Mouse (Mus musculus): ENCODE measurements around the gene Ccr1. TPM values are rescaled to one million over a fixed set of nuclear protein-coding genes. Genes with fewer than 3 reads are reported as not detected.
A peak's percentile ranks its signal among the peaks of the same experiment; 100 is the strongest.

Ccr1 gene
- total and polyA plus RNA-seq, 3 experiments, result 0.07 TPM; not detected in 2

DNA sequence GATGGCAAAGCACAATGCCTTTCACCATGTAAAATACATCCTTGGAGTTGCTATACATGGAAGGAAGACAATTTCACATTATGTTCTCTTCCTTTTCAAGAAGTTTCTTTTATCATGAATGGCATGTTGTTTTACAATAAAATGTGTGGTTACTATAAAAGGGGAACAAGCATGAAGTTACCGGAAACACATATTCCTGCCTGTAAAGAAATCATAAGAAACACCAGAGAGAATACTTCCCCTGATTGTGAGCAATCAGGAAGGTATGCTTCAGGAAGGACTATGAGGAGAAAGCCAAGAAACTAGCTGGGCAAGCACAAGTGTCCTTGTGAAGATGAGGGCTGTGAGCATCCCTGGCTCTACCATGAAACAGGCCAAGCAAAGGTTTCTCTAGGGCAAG lies 17.3 kb downstream of the Ccr1 start (continued):
- TF ChIP-seq SIN3A (IDR thresholded peaks at IDR 0.05; ENCODE audit: low read length) (no peak), UBTF (IDR thresholded peaks at IDR 0.05; ENCODE audit: borderline replicate concordance, insufficient read depth, low read depth, low read length) (no peak), ZNF384 (IDR thresholded peaks at IDR 0.05; ENCODE audit: low read depth, low read length) (no peak), ETS1 (IDR thresholded peaks at IDR 0.05; ENCODE audit: low read depth, low read length) (no peak; the same call in 1 of the 2 replicates), CHD2 (IDR thresholded peaks at IDR 0.05; ENCODE audit: low read length) (no peak), TAL1 (IDR thresholded peaks at IDR 0.05; ENCODE audit: low read length) (peak; percentile 53; the same call in 1 of the 2 replicates), GATA1 (IDR thresholded peaks at IDR 0.05; ENCODE audit: low read depth, low read length) (peak; percentile 61; the same call in 1 of the 2 replicates)

DNA sequence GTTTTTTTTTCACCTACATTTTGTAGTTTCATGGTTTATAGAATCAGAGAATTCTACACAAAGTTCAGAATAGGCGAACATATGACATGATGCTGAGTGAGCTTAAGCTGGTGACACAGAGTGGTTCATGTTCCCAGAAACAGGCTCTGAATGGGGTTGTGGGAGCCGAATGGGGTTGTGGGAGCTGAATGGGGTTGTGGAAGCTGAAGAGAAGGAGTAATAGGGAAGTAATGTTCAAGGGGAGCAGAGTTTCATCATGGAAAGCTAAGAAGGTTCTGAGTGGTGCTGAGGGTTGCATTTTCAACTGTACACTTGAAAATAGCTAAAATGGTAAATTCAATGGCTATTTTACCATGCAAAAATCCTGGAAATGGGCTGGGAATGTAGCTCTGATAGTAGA lies 19.1 kb downstream of the Ccr1 start:
- peaks cover 0 to 9% of the 10 kb centered on the region in 2 experiments; a peak in 2 of 4 replicates for H3K4me1 ChIP-seq (ENCODE audit: control insufficient read depth in 1 of 2, insufficient read depth in 2 of 2, low read length in 2 of 2)
- DNase-seq (ENCODE audit: low read depth, low spot score), result no peak
- TF ChIP-seq TBP (IDR thresholded peaks at IDR 0.05; ENCODE audit: low read depth, low read length) (no peak), USF1 (IDR thresholded peaks at IDR 0.05; ENCODE audit: low read depth, low read length) (no peak)

DNA sequence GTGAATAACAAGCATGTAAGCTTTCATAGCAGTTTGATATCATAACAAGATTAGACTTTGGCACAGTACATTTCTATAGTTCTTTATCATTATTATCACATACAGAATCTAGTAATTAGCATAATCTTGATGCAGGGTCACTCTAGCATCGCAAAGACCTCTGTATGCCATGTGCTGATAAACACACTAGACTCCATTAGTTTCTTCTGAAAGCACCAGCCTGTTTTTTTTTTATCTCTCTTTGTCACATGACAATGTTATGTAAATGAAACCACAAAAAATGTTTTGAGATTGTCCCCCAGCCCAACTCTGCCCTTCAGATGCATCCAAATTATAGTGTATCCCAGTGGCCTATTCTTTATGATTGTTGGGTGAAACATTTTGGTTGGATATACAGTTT lies 20.7 kb downstream of the Ccr1 start:
- no peak overlapping the region for H3K4me3 ChIP-seq (ENCODE audit: control insufficient read depth in 1 of 2, insufficient read depth in 1 of 2, low read depth in 2 of 2, low read length in 2 of 2)
- TF ChIP-seq BHLHE40 (IDR thresholded peaks at IDR 0.05; ENCODE audit: borderline replicate concordance, low read depth, low read length), result no peak
- peak; percentile 55; the same call in 1 of the 2 replicates for TF ChIP-seq USF1 (IDR thresholded peaks at IDR 0.05; ENCODE audit: low read depth, low read length)
- peaks cover 0 to 9% of the 10 kb centered on the region in 2 experiments; a peak in 2 of 4 replicates for H3K4me1 ChIP-seq (ENCODE audit: control insufficient read depth in 1 of 2, insufficient read depth in 2 of 2, low read length in 2 of 2)
- no peaks in the 10 kb centered on the region for H3K79me2 ChIP-seq (ENCODE audit: control insufficient read depth, insufficient read depth, low read length, poor library complexity)
- H3K9me3 ChIP-seq (replicated peaks; ENCODE audit: insufficient read depth, low read length), result no peaks in the 10 kb centered on the region
- H3K27ac ChIP-seq (ENCODE audit: control insufficient read depth, low read depth, low read length), result no peak overlapping the region
- H3K36me3 ChIP-seq (ENCODE audit: control insufficient read depth in 1 of 2, insufficient read depth in 2 of 2, low read length in 2 of 2), result peaks cover 0 to 14% of the 10 kb centered on the region in 2 experiments; a peak in 2 of 4 replicates
- H3K27me3 ChIP-seq (ENCODE audit: control insufficient read depth in 1 of 2, insufficient read depth in 2 of 2, low read length in 2 of 2), result no peaks in the 10 kb centered on the region
- H3K9ac ChIP-seq (ENCODE audit: control insufficient read depth, low read depth, low read length, poor library complexity, severe bottlenecking), result no peak overlapping the region
- no peak for DNase-seq (ENCODE audit: low read depth, low spot score)

More for the DNA sequence above, 19.1 kb downstream of the Ccr1 start:
- H3K27ac ChIP-seq (ENCODE audit: control insufficient read depth, low read depth, low read length), result no peak overlapping the region
- no peaks in the 10 kb centered on the region for H3K9me3 ChIP-seq (replicated peaks; ENCODE audit: insufficient read depth, low read length)
- H3K79me2 ChIP-seq (ENCODE audit: control insufficient read depth, insufficient read depth, low read length, poor library complexity), result no peaks in the 10 kb centered on the region
- H3K27me3 ChIP-seq (ENCODE audit: control insufficient read depth in 1 of 2, insufficient read depth in 2 of 2, low read length in 2 of 2), result no peaks in the 10 kb centered on the region
- H3K4me3 ChIP-seq (ENCODE audit: control insufficient read depth in 1 of 2, insufficient read depth in 1 of 2, low read depth in 2 of 2, low read length in 2 of 2), result no peak overlapping the region
- no peak overlapping the region for H3K9ac ChIP-seq (ENCODE audit: control insufficient read depth, low read depth, low read length, poor library complexity, severe bottlenecking)
- H3K36me3 ChIP-seq (ENCODE audit: control insufficient read depth in 1 of 2, insufficient read depth in 2 of 2, low read length in 2 of 2), result peaks cover 0 to 14% of the 10 kb centered on the region in 2 experiments; a peak in 2 of 4 replicates

DNA sequence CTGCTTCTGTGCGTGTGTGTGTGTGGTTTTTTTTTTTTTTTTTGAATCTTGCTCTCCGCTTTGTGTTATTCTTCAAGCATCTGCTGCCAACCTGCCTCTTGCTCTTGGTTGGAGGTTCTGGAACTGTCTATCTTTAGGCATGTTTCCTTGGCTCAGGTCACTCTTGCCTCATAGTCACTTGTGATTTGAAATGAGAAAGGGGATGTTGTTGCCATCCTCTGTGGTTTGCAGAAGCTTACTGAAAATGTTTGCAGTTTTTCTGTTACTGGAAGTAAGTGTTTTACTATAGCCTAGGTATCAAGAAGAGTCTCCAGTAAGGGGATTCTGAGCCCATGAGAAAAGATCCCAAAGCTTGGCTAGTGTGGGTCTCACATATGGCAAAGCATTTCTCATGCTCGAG lies 26.5 kb downstream of the Ccr1 start:
- H3K27me3 ChIP-seq (ENCODE audit: control insufficient read depth in 1 of 2, insufficient read depth in 2 of 2, low read length in 2 of 2), result no peaks in the 10 kb centered on the region
- peaks cover 0 to 19% of the 10 kb centered on the region in 2 experiments; a peak in 2 of 4 replicates for H3K4me1 ChIP-seq (ENCODE audit: control insufficient read depth in 1 of 2, insufficient read depth in 2 of 2, low read length in 2 of 2)
- no peak overlapping the region for H3K9ac ChIP-seq (ENCODE audit: control insufficient read depth, low read depth, low read length, poor library complexity, severe bottlenecking)
- no peak for DNase-seq (ENCODE audit: low read depth, low spot score)
- H3K36me3 ChIP-seq (ENCODE audit: control insufficient read depth in 1 of 2, insufficient read depth in 2 of 2, low read length in 2 of 2), result peaks cover 0 to 5% of the 10 kb centered on the region in 2 experiments; a peak in 2 of 4 replicates
- H3K4me3 ChIP-seq (ENCODE audit: control insufficient read depth in 1 of 2, insufficient read depth in 1 of 2, low read depth in 2 of 2, low read length in 2 of 2), result no peak overlapping the region
- H3K9me3 ChIP-seq (replicated peaks; ENCODE audit: insufficient read depth, low read length), result no peaks in the 10 kb centered on the region
- H3K27ac ChIP-seq (ENCODE audit: control insufficient read depth, low read depth, low read length), result no peak overlapping the region
- no peaks in the 10 kb centered on the region for H3K79me2 ChIP-seq (ENCODE audit: control insufficient read depth, insufficient read depth, low read length, poor library complexity)
- TF ChIP-seq MAX (IDR thresholded peaks at IDR 0.05; ENCODE audit: low read length), result no peak
- no peak for TF ChIP-seq POLR2AphosphoS2 (IDR thresholded peaks at IDR 0.05; ENCODE audit: low read length)
- TF ChIP-seq JUND (IDR thresholded peaks at IDR 0.05; ENCODE audit: low read depth, low read length), result no peak
- no peak for TF ChIP-seq HCFC1 (IDR thresholded peaks at IDR 0.05; ENCODE audit: low read depth, low read length)
- TF ChIP-seq BHLHE40 (IDR thresholded peaks at IDR 0.05; ENCODE audit: borderline replicate concordance, low read depth, low read length), result no peak
- TF ChIP-seq ELF1 (IDR thresholded peaks at IDR 0.05; ENCODE audit: low read depth, low read length), result no peak
- no peak for TF ChIP-seq RAD21 (IDR thresholded peaks at IDR 0.05; ENCODE audit: low read depth, low read length)
- no peak for TF ChIP-seq USF2 (IDR thresholded peaks at IDR 0.05; ENCODE audit: borderline replicate concordance in 1 of 2, insufficient read depth in 1 of 2, low read depth in 1 of 2, low read length in 2 of 2)
- no peak for TF ChIP-seq GATA1 (IDR thresholded peaks at IDR 0.05; ENCODE audit: low read depth, low read length)
- no peak for TF ChIP-seq GABPA (IDR thresholded peaks at IDR 0.05; ENCODE audit: low read depth, low read length)
- TF ChIP-seq E2F4 (IDR thresholded peaks at IDR 0.05; ENCODE audit: borderline replicate concordance, low read depth, low read length), result no peak
- TF ChIP-seq ZKSCAN1 (IDR thresholded peaks at IDR 0.05; ENCODE audit: low read depth, low read length), result no peak
- no peak for TF ChIP-seq EP300 (IDR thresholded peaks at IDR 0.05; ENCODE audit: low read depth in 1 of 2, low read length in 2 of 2)
- no peak for TF ChIP-seq SIN3A (IDR thresholded peaks at IDR 0.05; ENCODE audit: low read length)
- TF ChIP-seq MAZ (IDR thresholded peaks at IDR 0.05; ENCODE audit: low read depth, low read length), result no peak
- TF ChIP-seq CHD1 (IDR thresholded peaks at IDR 0.05; ENCODE audit: low read depth, low read length), result no peak

Measured in MEL (cell line).